Mouse (Mus musculus): ENCODE data around the gene Slamf7.

- TF ChIP-seq ZNF384 (IDR thresholded peaks at IDR 0.05; ENCODE audit: low read depth, low read length) = no peak
- no peak for TF ChIP-seq CHD2 (IDR thresholded peaks at IDR 0.05; ENCODE audit: low read depth, low read length)
Observed at GRCm38 (mm10) chr1:171627801-171628200, 25.0 kb downstream of the Slamf7 start.

Measured in ES-E14 (cell line).